Mouse (Mus musculus): ENCODE measurements around the gene Marco. TPM values are rescaled to one million over a fixed set of nuclear protein-coding genes. Genes with fewer than 3 reads are reported as not detected.

Gene Marco
- polyA plus RNA-seq, 1 experiment from 2014 or later = 0.09 TPM

GRCm38 (mm10) chr1:120517618-120518017 is 12.8 kb upstream of the Marco start:
- Histone ChIP-seq H3K27ac (ENCODE audit: low read depth) (no peak overlapping the region), H3K4me2 (no peak overlapping the region), H3K9me3 (ENCODE audit: low read depth, low read length) (no peaks in the 10 kb centered on the region), H3K27me3 (ENCODE audit: insufficient read depth, low read length) (no peaks in the 10 kb centered on the region), H3K4me1 (ENCODE audit: insufficient read depth) (no peaks in the 10 kb centered on the region), H3K9ac (no peak overlapping the region), H3K4me3 (ENCODE audit: low read depth, low read length) (no peak overlapping the region), H3K36me3 (ENCODE audit: insufficient read depth) (no peaks in the 10 kb centered on the region)
- no peak for TF ChIP-seq CTCF (IDR thresholded peaks at IDR 0.05; ENCODE audit: low read depth)
- no peak for ATAC-seq (ENCODE audit: insufficient read depth)
- 66% methylated on average over 7 of the region's 7 CpGs for WGBS
- DNase-seq = no peak

GRCm38 (mm10) chr1:120510311-120510710 is 5.5 kb upstream of the Marco start:
- Histone ChIP-seq H3K9ac (no peak overlapping the region), H3K4me1 (ENCODE audit: insufficient read depth) (no peaks in the 10 kb centered on the region), H3K9me3 (ENCODE audit: low read depth, low read length) (no peaks in the 10 kb centered on the region), H3K27ac (ENCODE audit: low read depth) (no peak overlapping the region), H3K36me3 (ENCODE audit: insufficient read depth) (no peaks in the 10 kb centered on the region), H3K27me3 (ENCODE audit: insufficient read depth, low read length) (no peaks in the 10 kb centered on the region), H3K4me2 (no peak overlapping the region), H3K4me3 (ENCODE audit: low read depth, low read length) (no peak overlapping the region)
- WGBS = 59% methylated on average over 3 of the region's 3 CpGs
- no peak for DNase-seq
- no peak for ATAC-seq (ENCODE audit: insufficient read depth)
- no peak for TF ChIP-seq CTCF (IDR thresholded peaks at IDR 0.05; ENCODE audit: low read depth)

- H3K4me3 ChIP-seq (ENCODE audit: low read depth, low read length) = no peak overlapping the region
- WGBS = 81% methylated on average over 4 of the region's 4 CpGs
- no peak overlapping the region for H3K27ac ChIP-seq (ENCODE audit: low read depth)
- no peaks in the 10 kb centered on the region for H3K36me3 ChIP-seq (ENCODE audit: insufficient read depth)
- DNase-seq (no peak), ATAC-seq (ENCODE audit: insufficient read depth) (no peak)
- no peak for TF ChIP-seq CTCF (IDR thresholded peaks at IDR 0.05; ENCODE audit: low read depth)
- H3K4me1 ChIP-seq (ENCODE audit: insufficient read depth) = no peaks in the 10 kb centered on the region
- H3K9ac ChIP-seq = no peak overlapping the region
- no peaks in the 10 kb centered on the region for H3K27me3 ChIP-seq (ENCODE audit: insufficient read depth, low read length)
- no peaks in the 10 kb centered on the region for H3K9me3 ChIP-seq (ENCODE audit: low read depth, low read length)
- no peak overlapping the region for H3K4me2 ChIP-seq
Observed at GRCm38 (mm10) chr1:120508976-120509375, 4.2 kb upstream of the Marco start.

DNA sequence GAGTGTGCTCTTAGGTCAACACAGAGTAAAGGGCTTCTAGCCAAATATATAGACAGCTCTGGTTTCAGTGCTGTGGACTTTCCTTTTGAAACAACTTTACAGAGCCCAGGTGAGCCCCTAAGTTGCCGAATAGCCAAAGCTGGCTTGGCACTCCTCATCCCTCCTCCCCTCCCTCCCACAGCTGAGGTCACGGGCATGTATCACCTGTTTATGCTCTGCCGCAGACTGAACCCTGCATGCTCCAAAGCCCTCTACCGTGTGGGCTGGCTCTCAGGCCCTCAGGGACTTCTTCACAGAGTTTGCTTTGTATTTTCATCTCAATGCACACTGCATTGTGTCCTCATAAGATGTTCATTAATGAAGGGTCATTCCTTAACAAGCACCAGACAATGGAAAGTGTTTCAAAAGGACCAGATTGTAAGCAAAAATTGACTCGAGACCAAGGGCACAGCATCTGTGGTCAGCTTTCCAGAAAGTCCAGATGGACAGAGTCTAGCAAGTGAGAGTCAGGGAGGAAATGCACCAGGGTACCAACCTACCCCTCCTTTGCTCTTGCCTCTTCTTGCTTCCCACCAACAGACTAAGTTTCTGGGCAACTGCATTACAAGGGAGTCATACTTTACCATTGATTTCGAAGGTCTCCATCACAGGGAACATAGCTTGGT is 646 bp downstream of the Marco start:
- H3K4me2 ChIP-seq = no peak overlapping the region
- ATAC-seq (ENCODE audit: insufficient read depth) (no peak), DNase-seq (no peak)
- no peaks in the 10 kb centered on the region for H3K4me1 ChIP-seq (ENCODE audit: insufficient read depth)
- H3K27ac ChIP-seq (ENCODE audit: low read depth) = no peak overlapping the region
- no peaks in the 10 kb centered on the region for H3K9me3 ChIP-seq (ENCODE audit: low read depth, low read length)
- no peak for TF ChIP-seq CTCF (IDR thresholded peaks at IDR 0.05; ENCODE audit: low read depth)
- no peaks in the 10 kb centered on the region for H3K27me3 ChIP-seq (ENCODE audit: insufficient read depth, low read length)
- WGBS = 51% methylated on average over 6 of the region's 6 CpGs
- no peak overlapping the region for H3K4me3 ChIP-seq (ENCODE audit: low read depth, low read length)
- H3K9ac ChIP-seq = no peak overlapping the region
- no peaks in the 10 kb centered on the region for H3K36me3 ChIP-seq (ENCODE audit: insufficient read depth)

- H3K9ac ChIP-seq = no peak overlapping the region
- no peaks in the 10 kb centered on the region for H3K36me3 ChIP-seq (ENCODE audit: insufficient read depth)
- no peak for DNase-seq
- H3K4me2 ChIP-seq = no peak overlapping the region
- 58% methylated on average over 4 of the region's 4 CpGs for WGBS
- H3K4me1 ChIP-seq (ENCODE audit: insufficient read depth) = no peaks in the 10 kb centered on the region
- ATAC-seq (ENCODE audit: insufficient read depth) = no peak
- H3K9me3 ChIP-seq (ENCODE audit: low read depth, low read length) = no peaks in the 10 kb centered on the region
- H3K27ac ChIP-seq (ENCODE audit: low read depth) = no peak overlapping the region
- no peak overlapping the region for H3K4me3 ChIP-seq (ENCODE audit: low read depth, low read length)
- H3K27me3 ChIP-seq (ENCODE audit: insufficient read depth, low read length) = no peaks in the 10 kb centered on the region
- no peak for TF ChIP-seq CTCF (IDR thresholded peaks at IDR 0.05; ENCODE audit: low read depth)
Observed at GRCm38 (mm10) chr1:120501496-120501895, 3.3 kb downstream of the Marco start.

DNA sequence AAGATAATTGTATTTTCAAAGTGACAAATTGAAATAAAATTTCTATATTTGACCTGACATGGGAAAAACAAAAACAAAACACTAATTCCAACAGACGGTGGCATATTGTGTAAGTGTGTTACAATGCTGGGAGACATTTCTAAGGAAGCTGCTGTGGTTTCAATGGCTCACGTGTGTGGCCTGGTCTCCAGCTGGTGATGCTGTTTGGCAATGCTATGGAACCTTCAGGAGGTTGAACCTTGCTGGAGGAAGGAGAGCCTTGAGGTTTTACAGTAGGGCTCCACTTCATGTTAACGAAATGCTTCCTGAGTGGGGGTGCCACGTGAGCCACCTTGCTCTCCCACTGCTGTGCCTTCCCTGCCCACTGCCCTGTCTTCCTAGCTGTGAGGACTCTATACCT is 6.8 kb downstream of the Marco start:
- no peak for TF ChIP-seq CTCF (IDR thresholded peaks at IDR 0.05; ENCODE audit: low read depth)
- Histone ChIP-seq H3K9me3 (ENCODE audit: low read depth, low read length) (no peaks in the 10 kb centered on the region), H3K27ac (ENCODE audit: low read depth) (no peak overlapping the region), H3K4me1 (ENCODE audit: insufficient read depth) (no peaks in the 10 kb centered on the region), H3K27me3 (ENCODE audit: insufficient read depth, low read length) (no peaks in the 10 kb centered on the region), H3K36me3 (ENCODE audit: insufficient read depth) (no peaks in the 10 kb centered on the region), H3K4me3 (ENCODE audit: low read depth, low read length) (no peak overlapping the region), H3K9ac (no peak overlapping the region), H3K4me2 (no peak overlapping the region)
- 61% methylated on average over 4 of the region's 4 CpGs for WGBS
- no peak for ATAC-seq (ENCODE audit: insufficient read depth)
- DNase-seq = no peak

DNA sequence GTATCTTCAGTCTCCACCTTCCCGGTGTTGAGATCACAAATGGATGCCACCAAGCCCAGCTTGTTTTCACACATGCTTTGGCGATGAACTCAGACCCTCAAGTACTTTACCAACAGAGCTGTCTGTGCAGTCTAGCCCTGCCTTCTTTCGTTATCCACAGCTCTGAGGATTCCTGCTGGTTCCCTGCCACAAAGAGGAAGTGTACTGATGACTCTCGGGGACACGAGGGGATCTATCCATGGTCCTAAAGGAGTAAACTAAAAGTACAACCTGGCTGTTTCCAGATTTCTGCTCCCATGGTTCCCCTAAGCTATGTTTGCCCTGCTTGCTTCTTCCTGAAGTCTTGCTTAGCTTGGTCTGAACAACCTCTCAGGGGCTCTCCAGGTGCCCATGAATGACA is 23.9 kb downstream of the Marco start:
- Histone ChIP-seq H3K4me2 (no peak overlapping the region), H3K9me3 (ENCODE audit: low read depth, low read length) (no peaks in the 10 kb centered on the region), H3K27me3 (ENCODE audit: insufficient read depth, low read length) (no peaks in the 10 kb centered on the region), H3K9ac (no peak overlapping the region), H3K4me1 (ENCODE audit: insufficient read depth) (no peaks in the 10 kb centered on the region), H3K4me3 (ENCODE audit: low read depth, low read length) (no peak overlapping the region), H3K27ac (ENCODE audit: low read depth) (no peak overlapping the region), H3K36me3 (ENCODE audit: insufficient read depth) (no peaks in the 10 kb centered on the region)
- no peak for TF ChIP-seq CTCF (IDR thresholded peaks at IDR 0.05; ENCODE audit: low read depth)
- 8% methylated on average over 5 of the region's 5 CpGs for WGBS
- peak; percentile 62 for DNase-seq
- ATAC-seq (ENCODE audit: insufficient read depth) = no peak

Data from lung, embryonic 14.5 days (tissue).